Mouse (Mus musculus): ENCODE results near the gene Pofut1.

Pofut1 gene

GRCm38 (mm10) chr2:153241250-153242014, at the start of gene Pofut1, which contains the start of gene Plagl2:
Gene Pofut1 (plus strand): TSS chr2:153241533.
Gene Plagl2 (minus strand): TSS chr2:153241426.
- DNase-seq: peak; percentile 87

GRCm38 (mm10) chr2:153194255-153194654, 47.1 kb upstream of the Pofut1 start:
- no peak for DNase-seq

GRCm38 (mm10) chr2:153198485-153198884, 42.8 kb upstream of the Pofut1 start:
- DNase-seq: no peak

GRCm38 (mm10) chr2:153199114-153199513, 42.2 kb upstream of the Pofut1 start:
- DNase-seq: no peak

GRCm38 (mm10) chr2:153202766-153203165, 38.6 kb upstream of the Pofut1 start:
- DNase-seq: no peak

GRCm38 (mm10) chr2:153208149-153208548, 33.2 kb upstream of the Pofut1 start:
- no peak for DNase-seq

- DNase-seq: no peak
Observed at GRCm38 (mm10) chr2:153209286-153209685, 32.0 kb upstream of the Pofut1 start.

- DNase-seq: no peak
Observed at GRCm38 (mm10) chr2:153211451-153211850, 29.9 kb upstream of the Pofut1 start.

GRCm38 (mm10) chr2:153213351-153213750, 28.0 kb upstream of the Pofut1 start:
- no peak for DNase-seq

GRCm38 (mm10) chr2:153214771-153215259, 26.5 kb upstream of the Pofut1 start:
- DNase-seq: no peak

GRCm38 (mm10) chr2:153215421-153215820, 25.9 kb upstream of the Pofut1 start:
- DNase-seq: no peak

- no peak for DNase-seq
Observed at GRCm38 (mm10) chr2:153217826-153218340, 23.4 kb upstream of the Pofut1 start.

- DNase-seq: no peak
Observed at GRCm38 (mm10) chr2:153218516-153218915, 22.8 kb upstream of the Pofut1 start.

- no peak for DNase-seq
Observed at GRCm38 (mm10) chr2:153221620-153222019, 19.7 kb upstream of the Pofut1 start.

- no peak for DNase-seq
Observed at GRCm38 (mm10) chr2:153222130-153222529, 19.2 kb upstream of the Pofut1 start.

- DNase-seq: no peak
Observed at GRCm38 (mm10) chr2:153222566-153222965, 18.8 kb upstream of the Pofut1 start.

- peak; percentile 62 for DNase-seq
Observed at GRCm38 (mm10) chr2:153224946-153225594, 16.3 kb upstream of the Pofut1 start, which contains the start of gene Tspyl3. Gene Tspyl3 (minus strand): TSS chr2:153225441.

- no peak for DNase-seq
Observed at GRCm38 (mm10) chr2:153225595-153225953, 15.8 kb upstream of the Pofut1 start.

- no peak for DNase-seq
Observed at GRCm38 (mm10) chr2:153227959-153228358, 13.4 kb upstream of the Pofut1 start.

GRCm38 (mm10) chr2:153228523-153228922, 12.8 kb upstream of the Pofut1 start:
- no peak for DNase-seq

- no peak for DNase-seq
Observed at GRCm38 (mm10) chr2:153237193-153237592, 4.1 kb upstream of the Pofut1 start.

GRCm38 (mm10) chr2:153237891-153238290, 3.4 kb upstream of the Pofut1 start:
- DNase-seq: no peak

GRCm38 (mm10) chr2:153238406-153238805, 2.9 kb upstream of the Pofut1 start:
- DNase-seq: no peak

All from right cerebral cortex, postnatal 14 days (tissue).